9 mouse cellular contexts compared by ENCODE assay signal in the genomic region with DNA sequence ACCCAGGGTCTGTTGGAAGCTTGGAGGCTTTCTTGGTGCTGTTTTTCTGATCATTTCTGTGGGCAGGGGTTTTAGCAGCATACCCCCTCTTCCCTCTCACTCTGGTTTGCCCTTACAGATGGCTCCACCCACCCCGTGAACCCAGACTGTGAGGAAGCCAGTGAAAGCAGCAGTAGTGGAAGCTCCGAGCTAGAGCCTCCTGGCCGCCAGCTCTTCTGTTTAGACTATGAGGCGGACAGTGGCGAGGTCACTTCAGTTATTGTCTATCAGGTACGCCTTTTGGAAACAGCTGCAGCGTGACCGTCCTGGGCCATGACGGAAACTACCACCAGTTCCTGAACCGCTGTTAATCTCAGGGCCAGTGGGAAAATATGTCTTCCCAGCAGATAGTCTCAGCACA. TPM values are rescaled to one million over a fixed set of nuclear protein-coding genes. Genes with fewer than 3 reads are reported as not detected.
A peak's percentile ranks its signal among the peaks of the same experiment; 100 is the strongest.
DNase-seq lines count a peak whose midpoint lies in the region; ATAC-seq lines count a peak whose summit lies in the region.
"Had no signal": no experiment of that assay in that cellular context is flagged by ENCODE, and none has a peak within 500 bp of the region (broad histone marks: within the 10 kb centered on the region; RNA-seq: fewer than 3 reads in every experiment).

No protein-coding gene starts in this region.

- H3K4me2 ChIP-seq in hindbrain, embryonic 11.5 days (replicated peaks; ENCODE audit: low read depth, low read length): no peak overlapping the region; the same call in 1 of the 2 replicates
- peak overlapping the region; percentile 80 for H3K4me2 ChIP-seq in embryonic facial prominence, embryonic 13.5 days
- H3K4me2 ChIP-seq in intestine, embryonic 14.5 days (ENCODE audit: low read length): peak overlapping the region; percentile 87
- H3K4me2 ChIP-seq in midbrain, embryonic 12.5 days (replicated peaks): peak overlapping the region; percentile 74

- H3K27ac ChIP-seq in hindbrain, embryonic 10.5 days: 0 out of 2 replicates have a peak overlapping the region, but pooled peaks have one; percentile 97
- H3K27ac ChIP-seq in hindbrain, embryonic 11.5 days (ENCODE audit: low read depth, low read length): no peak overlapping the region
- H3K27ac ChIP-seq in embryonic facial prominence, embryonic 13.5 days: 0 out of 2 replicates have a peak overlapping the region, but pooled peaks have one; percentile 92
- H3K27ac ChIP-seq in intestine, embryonic 14.5 days (ENCODE audit: low read depth): no peak overlapping the region
- no peak overlapping the region for H3K27ac ChIP-seq in midbrain, embryonic 12.5 days (replicated peaks)

- ATAC-seq in hindbrain, embryonic 11.5 days (ENCODE audit: low FRiP score): no peak
- no peak for ATAC-seq in embryonic facial prominence, embryonic 13.5 days (ENCODE audit: insufficient number of reproducible peaks, insufficient read depth, low FRiP score, low TSS enrichment, low read depth)
- no peak for ATAC-seq in intestine, embryonic 14.5 days (replicated peaks; ENCODE audit: low FRiP score, low TSS enrichment, low read depth)
- no peak for ATAC-seq in midbrain, embryonic 12.5 days (ENCODE audit: low FRiP score, low read depth)
- ATAC-seq: Patski had no signal

- 79% methylated on average over 10 of the region's 10 CpGs for WGBS in hindbrain, embryonic 10.5 days
- 83% methylated on average over 10 of the region's 10 CpGs for WGBS in hindbrain, embryonic 11.5 days
- 79% methylated on average over 10 of the region's 10 CpGs for WGBS in embryonic facial prominence, embryonic 13.5 days
- WGBS in intestine, embryonic 14.5 days: 71% methylated on average over 10 of the region's 10 CpGs
- WGBS in midbrain, embryonic 12.5 days: 87% methylated on average over 10 of the region's 10 CpGs

- H3K36me3 ChIP-seq in hindbrain, embryonic 10.5 days: peaks cover 34% of the 10 kb centered on the region
- H3K36me3 ChIP-seq in hindbrain, embryonic 11.5 days (ENCODE audit: control insufficient read depth, insufficient read depth, low read length): no peaks in the 10 kb centered on the region
- peaks cover 26% of the 10 kb centered on the region for H3K36me3 ChIP-seq in embryonic facial prominence, embryonic 13.5 days
- peaks cover 29% of the 10 kb centered on the region for H3K36me3 ChIP-seq in intestine, embryonic 14.5 days (ENCODE audit: control insufficient read depth, insufficient read depth, low read length)
- H3K36me3 ChIP-seq in midbrain, embryonic 12.5 days: peaks cover 28% of the 10 kb centered on the region

- no peak overlapping the region; the same call in 1 of the 2 replicates for H3K9ac ChIP-seq in hindbrain, embryonic 11.5 days (ENCODE audit: low read depth, low read length)
- H3K9ac ChIP-seq in embryonic facial prominence, embryonic 13.5 days: peak overlapping the region; percentile 92
- no peak overlapping the region; the same call in 1 of the 2 replicates for H3K9ac ChIP-seq in intestine, embryonic 14.5 days (ENCODE audit: low read length)
- H3K9ac ChIP-seq in midbrain, embryonic 12.5 days (replicated peaks): no peak overlapping the region

- no peaks in the 10 kb centered on the region for H3K27me3 ChIP-seq in hindbrain, embryonic 10.5 days (ENCODE audit: insufficient read depth, poor library complexity, severe bottlenecking)
- H3K27me3 ChIP-seq in hindbrain, embryonic 11.5 days (ENCODE audit: control insufficient read depth, insufficient read depth, low read length): no peaks in the 10 kb centered on the region
- no peaks in the 10 kb centered on the region for H3K27me3 ChIP-seq in embryonic facial prominence, embryonic 13.5 days
- no peaks in the 10 kb centered on the region for H3K27me3 ChIP-seq in intestine, embryonic 14.5 days (replicated peaks; ENCODE audit: control insufficient read depth, insufficient read depth, low read length)
- no peaks in the 10 kb centered on the region for H3K27me3 ChIP-seq in midbrain, embryonic 12.5 days
- H3K27me3 ChIP-seq: Patski had no signal

- no peaks in the 10 kb centered on the region for H3K9me3 ChIP-seq in hindbrain, embryonic 10.5 days
- H3K9me3 ChIP-seq in hindbrain, embryonic 11.5 days (ENCODE audit: control insufficient read depth, low read length): no peaks in the 10 kb centered on the region
- H3K9me3 ChIP-seq in embryonic facial prominence, embryonic 13.5 days: no peaks in the 10 kb centered on the region
- no peaks in the 10 kb centered on the region for H3K9me3 ChIP-seq in intestine, embryonic 14.5 days (ENCODE audit: control insufficient read depth, low read length)
- H3K9me3 ChIP-seq in midbrain, embryonic 12.5 days: no peaks in the 10 kb centered on the region

- H3K4me1 ChIP-seq in hindbrain, embryonic 10.5 days (replicated peaks): peaks cover 45% of the 10 kb centered on the region
- peaks cover 6% of the 10 kb centered on the region for H3K4me1 ChIP-seq in hindbrain, embryonic 11.5 days (replicated peaks; ENCODE audit: control insufficient read depth, insufficient read depth, low read length)
- H3K4me1 ChIP-seq in embryonic facial prominence, embryonic 13.5 days: peaks cover 46% of the 10 kb centered on the region
- H3K4me1 ChIP-seq in intestine, embryonic 14.5 days (replicated peaks; ENCODE audit: control insufficient read depth, insufficient read depth, low read length): peaks cover 27% of the 10 kb centered on the region
- H3K4me1 ChIP-seq in midbrain, embryonic 12.5 days: peaks cover 35% of the 10 kb centered on the region

- no peak for DNase-seq in hindbrain, embryonic 10.5 days (ENCODE audit: low spot score)
- no peak for DNase-seq in hindbrain, embryonic 11.5 days (ENCODE audit: low spot score)
- no peak for DNase-seq in intestine, embryonic 14.5 days (ENCODE audit: low spot score)
- no peak for DNase-seq in retina, postnatal 1 day
- DNase-seq in urinary bladder, postnatal 36 days (ENCODE audit: low spot score in 2 of 2): no peak
- DNase-seq in layer of hippocampus, adult 8-10 months (ENCODE audit: low spot score in 2 of 2): no peak

- peak overlapping the region; percentile 99 for H3K4me3 ChIP-seq in hindbrain, embryonic 10.5 days
- no peak overlapping the region; the same call in 1 of the 2 replicates for H3K4me3 ChIP-seq in hindbrain, embryonic 11.5 days (ENCODE audit: low read depth, low read length)
- peak overlapping the region; percentile 86 for H3K4me3 ChIP-seq in embryonic facial prominence, embryonic 13.5 days
- no peak overlapping the region for H3K4me3 ChIP-seq in intestine, embryonic 14.5 days (ENCODE audit: low read depth, low read length)
- peak overlapping the region; percentile 87; the same call in 1 of the 2 replicates for H3K4me3 ChIP-seq in midbrain, embryonic 12.5 days

RNA-seq across cellular contexts. Expression of gene 0610030E20Rik, which starts 1.3 kb away (rescaled TPM):
- polyA plus RNA-seq in hindbrain, embryonic 10.5 days (2016; fragmentation: Nextera tagmentation; extraction: Ambion mirVana): 25.5 and 27.8 TPM in 2 replicates
- polyA plus RNA-seq in hindbrain, embryonic 11.5 days (2014; fragmentation: Nextera tagmentation; extraction: Ambion mirVana): 17.6 and 28.4 TPM in 2 replicates
- polyA plus RNA-seq in embryonic facial prominence, embryonic 13.5 days (2015; fragmentation: Nextera tagmentation; extraction: Ambion mirVana): 36.6 and 36.7 TPM in 2 replicates
- polyA plus RNA-seq in intestine, embryonic 14.5 days (2014; fragmentation: Nextera tagmentation; extraction: Ambion mirVana): 25.0 and 27.6 TPM in 2 replicates
- polyA plus RNA-seq in midbrain, embryonic 12.5 days (2016; fragmentation: Nextera tagmentation; extraction: Ambion mirVana): 25.4 and 29.6 TPM in 2 replicates
- total RNA-seq in layer of hippocampus, adult 8-10 months (2022): 10 to 100 TPM; 15.6 to 19.6 (median 18.1) TPM

RNA-seq across cellular contexts. Expression of gene Usp39, which starts 3.4 kb away (rescaled TPM):
- 79.7 and 80.3 TPM in 2 replicates for polyA plus RNA-seq in hindbrain, embryonic 10.5 days (2016; fragmentation: Nextera tagmentation; extraction: Ambion mirVana)
- 102 and 113 TPM in 2 replicates for polyA plus RNA-seq in hindbrain, embryonic 11.5 days (2014; fragmentation: Nextera tagmentation; extraction: Ambion mirVana)
- polyA plus RNA-seq in embryonic facial prominence, embryonic 13.5 days (2015; fragmentation: Nextera tagmentation; extraction: Ambion mirVana): 52.6 and 54.1 TPM in 2 replicates
- 56.2 and 58.0 TPM in 2 replicates for polyA plus RNA-seq in intestine, embryonic 14.5 days (2014; fragmentation: Nextera tagmentation; extraction: Ambion mirVana)
- 68.9 and 72.4 TPM in 2 replicates for polyA plus RNA-seq in midbrain, embryonic 12.5 days (2016; fragmentation: Nextera tagmentation; extraction: Ambion mirVana)
- total RNA-seq in layer of hippocampus, adult 8-10 months (2022): 10 to 100 TPM; 31.3 to 34.3 (median 32.4) TPM

RNA-seq across cellular contexts. Expression of gene Tmem150a, which starts 6.8 kb away (rescaled TPM):
- 5.7 and 7.0 TPM in 2 replicates for polyA plus RNA-seq in hindbrain, embryonic 10.5 days (2016; fragmentation: Nextera tagmentation; extraction: Ambion mirVana)
- 7.0 and 9.2 TPM in 2 replicates for polyA plus RNA-seq in hindbrain, embryonic 11.5 days (2014; fragmentation: Nextera tagmentation; extraction: Ambion mirVana)
- 10.8 and 11.1 TPM in 2 replicates for polyA plus RNA-seq in embryonic facial prominence, embryonic 13.5 days (2015; fragmentation: Nextera tagmentation; extraction: Ambion mirVana)
- polyA plus RNA-seq in intestine, embryonic 14.5 days (2014; fragmentation: Nextera tagmentation; extraction: Ambion mirVana): 10.8 and 11.7 TPM in 2 replicates
- 7.3 and 8.2 TPM in 2 replicates for polyA plus RNA-seq in midbrain, embryonic 12.5 days (2016; fragmentation: Nextera tagmentation; extraction: Ambion mirVana)
- 10 to 100 TPM; 10.9 to 13.4 (median 11.4) TPM for total RNA-seq in layer of hippocampus, adult 8-10 months (2022)

RNA-seq across cellular contexts. Expression of gene Rnf181, which starts 18.3 kb away (rescaled TPM):
- 110 and 114 TPM in 2 replicates for polyA plus RNA-seq in hindbrain, embryonic 10.5 days (2016; fragmentation: Nextera tagmentation; extraction: Ambion mirVana)
- 106 and 111 TPM in 2 replicates for polyA plus RNA-seq in hindbrain, embryonic 11.5 days (2014; fragmentation: Nextera tagmentation; extraction: Ambion mirVana)
- 94.5 and 110 TPM in 2 replicates for polyA plus RNA-seq in embryonic facial prominence, embryonic 13.5 days (2015; fragmentation: Nextera tagmentation; extraction: Ambion mirVana)
- polyA plus RNA-seq in intestine, embryonic 14.5 days (2014; fragmentation: Nextera tagmentation; extraction: Ambion mirVana): 96.9 and 98.0 TPM in 2 replicates
- 98.1 and 98.7 TPM in 2 replicates for polyA plus RNA-seq in midbrain, embryonic 12.5 days (2016; fragmentation: Nextera tagmentation; extraction: Ambion mirVana)
- total RNA-seq in layer of hippocampus, adult 8-10 months (2022): 10 to 100 TPM; 72.3 to 86.0 (median 78.8) TPM

RNA-seq across cellular contexts. Expression of gene Vamp5, which starts 31.9 kb away (rescaled TPM):
- polyA plus RNA-seq in hindbrain, embryonic 10.5 days (2016; fragmentation: Nextera tagmentation; extraction: Ambion mirVana): 13.6 and 15.8 TPM in 2 replicates
- polyA plus RNA-seq in hindbrain, embryonic 11.5 days (2014; fragmentation: Nextera tagmentation; extraction: Ambion mirVana): 13.4 and 13.7 TPM in 2 replicates
- 19.7 and 20.6 TPM in 2 replicates for polyA plus RNA-seq in embryonic facial prominence, embryonic 13.5 days (2015; fragmentation: Nextera tagmentation; extraction: Ambion mirVana)
- polyA plus RNA-seq in intestine, embryonic 14.5 days (2014; fragmentation: Nextera tagmentation; extraction: Ambion mirVana): 19.6 and 21.4 TPM in 2 replicates
- 10.2 and 12.7 TPM in 2 replicates for polyA plus RNA-seq in midbrain, embryonic 12.5 days (2016; fragmentation: Nextera tagmentation; extraction: Ambion mirVana)
- 1 to 10 TPM; 3.8 to 8.8 (median 7.4) TPM for total RNA-seq in layer of hippocampus, adult 8-10 months (2022)

Comparison
In these comparisons a context has a peak if more than half of its experiments do, and no peak if none do; other contexts are left out.
1. H3K27ac ChIP-seq: peak in hindbrain, embryonic 10.5 days (single experiment) and embryonic facial prominence, embryonic 13.5 days (single experiment); none in hindbrain, embryonic 11.5 days (single experiment), intestine, embryonic 14.5 days (single experiment) and midbrain, embryonic 12.5 days (single experiment).
2. H3K4me3 ChIP-seq: peak in hindbrain, embryonic 10.5 days (single experiment), embryonic facial prominence, embryonic 13.5 days (single experiment) and midbrain, embryonic 12.5 days (single experiment); none in hindbrain, embryonic 11.5 days (single experiment) and intestine, embryonic 14.5 days (single experiment).